Mouse (Mus musculus): ENCODE data around the gene Eaf1. TPM values are rescaled to one million over a fixed set of nuclear protein-coding genes. Genes with fewer than 3 reads are reported as not detected.

Eaf1 gene
- polyA plus RNA-seq, 1 experiment from 2014 or later: 14.7 TPM

- no peaks in the 10 kb centered on the region for H3K4me1 ChIP-seq (ENCODE audit: control insufficient read depth, insufficient read depth, low read length)
- H3K4me3 ChIP-seq (ENCODE audit: low read length): no peak overlapping the region
- no peak overlapping the region for H3K27ac ChIP-seq (ENCODE audit: low read length)
- no peak overlapping the region for H3K4me2 ChIP-seq (ENCODE audit: low read depth, low read length)
- no peak overlapping the region for H3K9ac ChIP-seq (ENCODE audit: low read length)
- ATAC-seq (replicated peaks; ENCODE audit: extremely low read depth, insufficient read depth, low FRiP score): no peak
- H3K27me3 ChIP-seq (ENCODE audit: control insufficient read depth, insufficient read depth, low read length): no peaks in the 10 kb centered on the region
- 0 out of 2 replicates have a peak, but pooled peaks cover 5% of the 10 kb centered on the region for H3K36me3 ChIP-seq (ENCODE audit: control insufficient read depth, insufficient read depth)
- H3K9me3 ChIP-seq (replicated peaks; ENCODE audit: control insufficient read depth, low read length): no peaks in the 10 kb centered on the region
- WGBS: 70% methylated on average over 7 of the region's 7 CpGs
Measured at GRCm38 (mm10) chr14:31525040-31525810, 31.0 kb downstream of the Eaf1 start.

- H3K36me3 ChIP-seq (ENCODE audit: control insufficient read depth, insufficient read depth): 0 out of 2 replicates have a peak, but pooled peaks cover 2% of the 10 kb centered on the region
Measured at GRCm38 (mm10) chr14:31530847-31531246, 36.6 kb downstream of the Eaf1 start.

GRCm38 (mm10) chr14:31531506-31532148, 37.4 kb downstream of the Eaf1 start:
- Histone ChIP-seq H3K4me2 (ENCODE audit: low read depth, low read length) (0 out of 2 replicates have a peak overlapping the region, but pooled peaks have one; percentile 1), H3K36me3 (ENCODE audit: control insufficient read depth, insufficient read depth) (0 out of 2 replicates have a peak, but pooled peaks cover 2% of the 10 kb centered on the region), H3K4me1 (ENCODE audit: control insufficient read depth, insufficient read depth, low read length) (0 out of 2 replicates have a peak, but pooled peaks cover 2% of the 10 kb centered on the region), H3K27ac (ENCODE audit: low read length) (peak overlapping the region; percentile 21), H3K9me3 (replicated peaks; ENCODE audit: control insufficient read depth, low read length) (no peaks in the 10 kb centered on the region), H3K4me3 (ENCODE audit: low read length) (no peak overlapping the region), H3K27me3 (ENCODE audit: control insufficient read depth, insufficient read depth, low read length) (no peaks in the 10 kb centered on the region), H3K9ac (ENCODE audit: low read length) (no peak overlapping the region)
- WGBS: 55% methylated on average over 12 of the region's 12 CpGs
- peak; percentile 31 for ATAC-seq (replicated peaks; ENCODE audit: extremely low read depth, insufficient read depth, low FRiP score)

More at GRCm38 (mm10) chr14:31530847-31531246, 36.6 kb downstream of the Eaf1 start:
- ATAC-seq (replicated peaks; ENCODE audit: extremely low read depth, insufficient read depth, low FRiP score): no peak
- H3K9me3 ChIP-seq (replicated peaks; ENCODE audit: control insufficient read depth, low read length): no peaks in the 10 kb centered on the region
- H3K4me2 ChIP-seq (ENCODE audit: low read depth, low read length): no peak overlapping the region
- WGBS: 87% methylated on average over 4 of the region's 4 CpGs
- H3K4me3 ChIP-seq (ENCODE audit: low read length): no peak overlapping the region
- no peak overlapping the region for H3K9ac ChIP-seq (ENCODE audit: low read length)
- no peak overlapping the region for H3K27ac ChIP-seq (ENCODE audit: low read length)
- H3K27me3 ChIP-seq (ENCODE audit: control insufficient read depth, insufficient read depth, low read length): no peaks in the 10 kb centered on the region
- 0 out of 2 replicates have a peak, but pooled peaks cover 2% of the 10 kb centered on the region for H3K4me1 ChIP-seq (ENCODE audit: control insufficient read depth, insufficient read depth, low read length)

- Histone ChIP-seq H3K4me3 (ENCODE audit: low read length) (no peak overlapping the region), H3K9ac (ENCODE audit: low read length) (no peak overlapping the region), H3K27me3 (ENCODE audit: control insufficient read depth, insufficient read depth, low read length) (no peaks in the 10 kb centered on the region), H3K4me1 (ENCODE audit: control insufficient read depth, insufficient read depth, low read length) (peaks cover 4% of the 10 kb centered on the region; the same call in 1 of the 2 replicates), H3K9me3 (replicated peaks; ENCODE audit: control insufficient read depth, low read length) (no peaks in the 10 kb centered on the region), H3K27ac (ENCODE audit: low read length) (peak overlapping the region; percentile 5; the same call in 1 of the 2 replicates), H3K36me3 (ENCODE audit: control insufficient read depth, insufficient read depth) (0 out of 2 replicates have a peak, but pooled peaks cover 3% of the 10 kb centered on the region), H3K4me2 (ENCODE audit: low read depth, low read length) (no peak overlapping the region)
- 64% methylated on average over 3 of the region's 3 CpGs for WGBS
- no peak for ATAC-seq (replicated peaks; ENCODE audit: extremely low read depth, insufficient read depth, low FRiP score)
Measured at GRCm38 (mm10) chr14:31532656-31533055, 38.5 kb downstream of the Eaf1 start.

- Histone ChIP-seq H3K4me1 (ENCODE audit: control insufficient read depth, insufficient read depth, low read length) (peaks cover 4% of the 10 kb centered on the region; the same call in 1 of the 2 replicates), H3K4me2 (ENCODE audit: low read depth, low read length) (no peak overlapping the region), H3K9ac (ENCODE audit: low read length) (no peak overlapping the region), H3K36me3 (ENCODE audit: control insufficient read depth, insufficient read depth) (0 out of 2 replicates have a peak, but pooled peaks cover 4% of the 10 kb centered on the region), H3K27me3 (ENCODE audit: control insufficient read depth, insufficient read depth, low read length) (no peaks in the 10 kb centered on the region), H3K9me3 (replicated peaks; ENCODE audit: control insufficient read depth, low read length) (no peaks in the 10 kb centered on the region), H3K4me3 (ENCODE audit: low read length) (no peak overlapping the region), H3K27ac (ENCODE audit: low read length) (peak overlapping the region; percentile 10; the same call in 1 of the 2 replicates)
- 64% methylated on average over 6 of the region's 6 CpGs for WGBS
- no peak for ATAC-seq (replicated peaks; ENCODE audit: extremely low read depth, insufficient read depth, low FRiP score)
Measured at GRCm38 (mm10) chr14:31537298-31537697, 43.1 kb downstream of the Eaf1 start.

- no peaks in the 10 kb centered on the region for H3K4me1 ChIP-seq (ENCODE audit: control insufficient read depth, insufficient read depth, low read length)
- no peak overlapping the region for H3K4me3 ChIP-seq (ENCODE audit: low read length)
- H3K36me3 ChIP-seq (ENCODE audit: control insufficient read depth, insufficient read depth): peaks cover 10% of the 10 kb centered on the region
- no peak overlapping the region for H3K27ac ChIP-seq (ENCODE audit: low read length)
- ATAC-seq (replicated peaks; ENCODE audit: extremely low read depth, insufficient read depth, low FRiP score): no peak
- no peak overlapping the region for H3K4me2 ChIP-seq (ENCODE audit: low read depth, low read length)
- no peaks in the 10 kb centered on the region for H3K27me3 ChIP-seq (ENCODE audit: control insufficient read depth, insufficient read depth, low read length)
- 79% methylated on average over 11 of the region's 11 CpGs for WGBS
- 0 out of 2 replicates have a peak, but pooled peaks cover 4% of the 10 kb centered on the region for H3K9me3 ChIP-seq (replicated peaks; ENCODE audit: control insufficient read depth, low read length)
- no peak overlapping the region for H3K9ac ChIP-seq (ENCODE audit: low read length)
Measured at GRCm38 (mm10) chr14:31543885-31544442, 49.8 kb downstream of the Eaf1 start.

- Histone ChIP-seq H3K4me2 (ENCODE audit: low read depth, low read length) (no peak overlapping the region), H3K27ac (ENCODE audit: low read length) (no peak overlapping the region), H3K4me3 (ENCODE audit: low read length) (no peak overlapping the region), H3K27me3 (ENCODE audit: control insufficient read depth, insufficient read depth, low read length) (no peaks in the 10 kb centered on the region; the same call in 1 of the 2 replicates), H3K9me3 (replicated peaks; ENCODE audit: control insufficient read depth, low read length) (no peaks in the 10 kb centered on the region), H3K4me1 (ENCODE audit: control insufficient read depth, insufficient read depth, low read length) (peaks cover 16% of the 10 kb centered on the region), H3K9ac (ENCODE audit: low read length) (no peak overlapping the region), H3K36me3 (ENCODE audit: control insufficient read depth, insufficient read depth) (no peaks in the 10 kb centered on the region)
- 94% methylated on average over 7 of the region's 7 CpGs for WGBS
- no peak for ATAC-seq (replicated peaks; ENCODE audit: extremely low read depth, insufficient read depth, low FRiP score)
Measured at GRCm38 (mm10) chr14:31555021-31555420, 60.8 kb downstream of the Eaf1 start.

- peak overlapping the region; percentile 49; the same call in 1 of the 2 replicates for H3K27ac ChIP-seq (ENCODE audit: low read length)
- H3K4me1 ChIP-seq (ENCODE audit: control insufficient read depth, insufficient read depth, low read length): peaks cover 24% of the 10 kb centered on the region
- H3K4me2 ChIP-seq (ENCODE audit: low read depth, low read length): no peak overlapping the region
- peak; percentile 47; the same call in 1 of the 2 replicates for ATAC-seq (replicated peaks; ENCODE audit: extremely low read depth, insufficient read depth, low FRiP score)
- H3K9ac ChIP-seq (ENCODE audit: low read length): no peak overlapping the region
- no peaks in the 10 kb centered on the region; the same call in 1 of the 2 replicates for H3K27me3 ChIP-seq (ENCODE audit: control insufficient read depth, insufficient read depth, low read length)
- WGBS: 44% methylated on average over 14 of the region's 14 CpGs
- H3K36me3 ChIP-seq (ENCODE audit: control insufficient read depth, insufficient read depth): no peaks in the 10 kb centered on the region
- H3K4me3 ChIP-seq (ENCODE audit: low read length): no peak overlapping the region
- no peaks in the 10 kb centered on the region for H3K9me3 ChIP-seq (replicated peaks; ENCODE audit: control insufficient read depth, low read length)
Measured at GRCm38 (mm10) chr14:31555963-31556434, 61.8 kb downstream of the Eaf1 start.

All from heart, embryonic 16.5 days (tissue).